Mouse (Mus musculus) embryonic facial prominence, embryonic 15.5 days (tissue): ENCODE data around the gene Herc3. TPM values are rescaled to one million over a fixed set of nuclear protein-coding genes. Genes with fewer than 3 reads are reported as not detected.

ENCODE experiments used
- ATAC-seq: fragments of 200-750 bp; cut with Nextera tagmentation; 2 replicates; pipeline ENCODE4 v1.8.0; 2017; ENCODE audit warnings: low read depth, moderate TSS enrichment; ENCODE audit not compliant: insufficient number of reproducible peaks, low FRiP score, low TSS enrichment
- H3K27ac ChIP-seq: fragments of 300-500 bp; sonication (generic); replicated peaks from 2 replicates; pipeline ENCODE4 v1.5.1; 2015; ENCODE audit warnings: mild to moderate bottlenecking, inconsistent platforms
- H3K27me3 ChIP-seq: fragments of 300-500 bp; sonication (generic); 2 replicates; pipeline ENCODE4 v1.6.1; 2015; ENCODE audit warnings: inconsistent platforms
- H3K36me3 ChIP-seq: fragments of 300-500 bp; sonication (generic); 2 replicates; pipeline ENCODE4 v1.6.1; 2015; ENCODE audit warnings: mild to moderate bottlenecking, inconsistent platforms
- H3K4me1 ChIP-seq: fragments of 300-500 bp; sonication (generic); 2 replicates; pipeline ENCODE4 v1.6.1; 2015; ENCODE audit warnings: inconsistent platforms
- H3K4me2 ChIP-seq: fragments of 300-500 bp; sonication (generic); replicated peaks from 2 replicates; pipeline ENCODE4 v1.6.1; 2015; ENCODE audit warnings: mild to moderate bottlenecking, inconsistent platforms
- H3K4me3 ChIP-seq: fragments of 300-500 bp; sonication (generic); replicated peaks from 2 replicates; pipeline ENCODE4 v1.5.1; 2015; ENCODE audit warnings: mild to moderate bottlenecking, inconsistent platforms
- H3K9ac ChIP-seq: fragments of 300-500 bp; sonication (generic); 2 replicates; pipeline ENCODE4 v1.6.1; 2015; ENCODE audit warnings: inconsistent platforms
- H3K9me3 ChIP-seq: fragments of 300-500 bp; sonication (generic); replicated peaks from 2 replicates; pipeline ENCODE4 v1.6.1; 2016; ENCODE audit warnings: inconsistent platforms
- WGBS: fragments of 180-500 bp; shearing (Covaris S2); methylation state at CpG from one replicate; pipeline ENCODE4 v1.1.7; 2015; 5-methylcytosine and 5-hydroxymethylcytosine counted together
- polyA plus RNA-seq: library from polyadenylated mRNA; unstranded; fragments of >200 nt; fragmentation: Nextera tagmentation; extraction: Ambion mirVana; gene quantifications from 2 replicates; pipeline ENCODE4 v1.2.1, GENCODE M21; 2015

The Herc3 gene
- polyA plus RNA-seq, 1 experiment from 2014 or later, result 7.3 TPM

DNA sequence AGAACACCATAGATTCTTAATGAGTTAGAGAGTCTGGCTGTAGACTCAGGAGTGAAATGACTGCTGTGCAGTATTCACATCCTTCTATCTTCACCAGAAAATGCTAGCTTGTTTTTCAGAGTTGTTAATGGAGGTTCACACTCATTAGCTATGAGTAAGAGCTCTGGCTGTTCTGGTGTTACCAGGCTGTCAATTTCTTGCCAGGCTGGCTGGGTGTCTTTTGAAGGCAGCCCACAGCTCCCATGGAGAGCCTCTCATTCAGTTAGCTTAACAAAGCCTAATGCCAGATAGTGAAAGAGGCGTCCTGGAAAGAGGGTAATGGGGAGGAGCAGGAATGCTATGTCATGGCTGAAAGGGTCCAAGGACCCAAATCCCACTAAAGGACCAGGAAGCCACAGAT lies 6.7 kb downstream of the Herc3 start:
- no peak overlapping the region for H3K9ac ChIP-seq
- no peaks in the 10 kb centered on the region for H3K27me3 ChIP-seq
- WGBS, result 55% methylated on average over 1 of the region's 1 CpGs
- no peak overlapping the region for H3K27ac ChIP-seq
- ATAC-seq, result no peak
- no peaks in the 10 kb centered on the region for H3K9me3 ChIP-seq
- no peak overlapping the region for H3K4me2 ChIP-seq
- H3K4me1 ChIP-seq, result no peaks in the 10 kb centered on the region
- H3K36me3 ChIP-seq, result no peaks in the 10 kb centered on the region
- H3K4me3 ChIP-seq, result no peak overlapping the region

DNA sequence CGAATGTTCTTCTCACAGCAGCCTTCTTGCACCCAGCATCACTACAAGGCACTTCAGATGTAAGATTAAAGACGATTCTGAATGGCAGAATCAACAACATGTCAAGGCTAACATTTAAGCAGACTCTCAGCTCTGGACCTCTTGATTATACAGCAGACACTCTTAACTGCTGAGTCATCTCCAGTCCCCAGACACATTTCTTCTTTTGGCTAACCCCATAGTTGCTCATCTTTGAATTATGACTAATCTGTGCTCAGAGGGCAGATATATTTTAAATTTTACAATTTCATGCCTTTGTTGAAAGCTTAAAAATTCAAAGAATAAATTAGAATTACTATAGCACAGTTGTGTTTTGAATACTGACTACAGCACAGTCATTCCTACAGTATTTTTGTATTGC lies 9.9 kb downstream of the Herc3 start:
- H3K9me3 ChIP-seq, result no peaks in the 10 kb centered on the region

DNA sequence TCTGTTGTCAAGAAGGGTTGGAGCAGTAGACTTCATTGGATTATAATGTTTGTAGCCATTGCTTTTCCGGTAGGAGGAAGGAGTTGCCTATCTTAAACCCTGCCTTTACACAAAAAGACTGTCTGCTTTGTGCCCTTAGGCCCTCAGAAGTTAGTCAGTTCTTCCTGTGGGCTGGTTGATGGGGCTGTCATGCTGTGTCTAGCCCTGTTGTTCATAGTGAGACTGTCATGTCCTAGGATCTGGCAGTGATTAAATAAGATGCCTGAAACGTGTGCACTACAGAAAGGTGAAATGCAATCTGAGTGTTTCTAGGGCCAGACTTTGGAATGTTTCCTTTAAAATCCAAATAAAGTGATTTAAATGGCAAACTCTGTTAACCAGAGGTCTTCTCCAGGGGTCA lies 10.9 kb downstream of the Herc3 start:
- Histone ChIP-seq H3K9me3 (no peaks in the 10 kb centered on the region), H3K4me2 (no peak overlapping the region), H3K27me3 (no peaks in the 10 kb centered on the region), H3K27ac (no peak overlapping the region), H3K9ac (no peak overlapping the region), H3K36me3 (no peaks in the 10 kb centered on the region), H3K4me3 (no peak overlapping the region), H3K4me1 (no peaks in the 10 kb centered on the region)
- ATAC-seq, result no peak
- 22% methylated on average over 2 of the region's 2 CpGs for WGBS

More for the DNA sequence above, 9.9 kb downstream of the Herc3 start:
- H3K4me2 ChIP-seq, result no peak overlapping the region
- H3K9ac ChIP-seq, result no peak overlapping the region
- H3K27ac ChIP-seq, result no peak overlapping the region
- H3K27me3 ChIP-seq, result no peaks in the 10 kb centered on the region
- H3K4me1 ChIP-seq, result no peaks in the 10 kb centered on the region
- H3K36me3 ChIP-seq, result no peaks in the 10 kb centered on the region
- 62% methylated on average over 2 of the region's 2 CpGs for WGBS
- ATAC-seq, result no peak
- no peak overlapping the region for H3K4me3 ChIP-seq

DNA sequence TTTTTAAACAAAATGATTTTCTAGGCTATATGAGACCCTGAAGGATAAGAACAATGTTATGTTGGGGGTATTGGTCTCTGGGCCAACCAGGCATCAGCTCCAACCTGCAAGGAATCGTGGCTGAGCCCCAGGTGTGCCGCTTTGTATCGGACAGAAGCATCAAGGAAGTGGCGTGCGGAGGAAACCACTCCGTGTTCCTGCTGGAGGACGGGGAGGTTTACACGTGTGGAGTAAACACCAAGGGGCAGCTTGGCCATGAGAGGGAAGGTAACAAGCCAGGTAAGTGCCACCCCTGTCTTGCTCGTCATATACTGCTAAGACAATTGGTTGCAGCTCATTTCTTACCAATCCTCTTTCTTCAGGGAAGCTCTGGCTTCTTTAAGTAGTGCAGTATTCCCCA lies 12.3 kb downstream of the Herc3 start:
- no peak overlapping the region for H3K4me3 ChIP-seq
- H3K9me3 ChIP-seq, result no peaks in the 10 kb centered on the region
- H3K27ac ChIP-seq, result no peak overlapping the region
- no peaks in the 10 kb centered on the region for H3K27me3 ChIP-seq
- H3K9ac ChIP-seq, result no peak overlapping the region
- ATAC-seq, result no peak
- H3K36me3 ChIP-seq, result no peaks in the 10 kb centered on the region
- no peak overlapping the region for H3K4me2 ChIP-seq
- H3K4me1 ChIP-seq, result no peaks in the 10 kb centered on the region
- 84% methylated on average over 9 of the region's 9 CpGs for WGBS

DNA sequence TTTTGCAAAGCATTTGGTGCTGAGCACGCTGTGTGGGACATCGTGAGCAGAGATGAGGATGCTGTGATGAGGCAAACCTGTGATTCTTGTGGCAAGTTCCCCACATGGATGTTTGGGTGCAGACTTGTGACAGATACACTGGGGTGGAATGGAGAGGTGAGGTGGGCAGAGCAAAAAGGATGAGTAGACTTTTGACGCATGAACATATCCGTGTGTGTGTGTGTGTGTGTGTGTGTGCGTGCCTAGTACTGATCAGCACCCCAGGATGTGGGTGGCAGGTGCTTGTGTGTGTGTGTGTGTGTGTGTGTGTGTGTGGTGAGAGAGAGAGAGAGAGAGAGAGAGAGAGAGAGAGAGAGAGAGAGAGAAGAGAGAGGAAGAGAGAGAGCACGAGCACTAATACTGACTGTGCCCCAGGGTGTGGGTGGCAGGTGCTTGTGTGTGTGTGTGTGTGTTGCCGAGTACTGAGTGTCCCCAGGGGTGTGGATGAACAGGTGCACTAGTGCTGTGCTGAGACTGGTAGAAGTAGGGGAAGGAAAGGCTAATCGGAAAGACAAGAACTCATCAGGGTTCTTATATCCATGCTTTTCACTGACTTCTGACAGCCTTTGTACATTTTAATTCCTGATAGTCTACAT lies 13.0 kb downstream of the Herc3 start:
- Histone ChIP-seq H3K4me2 (no peak overlapping the region), H3K36me3 (no peaks in the 10 kb centered on the region), H3K9ac (no peak overlapping the region), H3K27ac (no peak overlapping the region), H3K4me3 (no peak overlapping the region), H3K9me3 (no peaks in the 10 kb centered on the region), H3K27me3 (no peaks in the 10 kb centered on the region), H3K4me1 (no peaks in the 10 kb centered on the region)
- no peak for ATAC-seq
- WGBS, result 76% methylated on average over 8 of the region's 8 CpGs

DNA sequence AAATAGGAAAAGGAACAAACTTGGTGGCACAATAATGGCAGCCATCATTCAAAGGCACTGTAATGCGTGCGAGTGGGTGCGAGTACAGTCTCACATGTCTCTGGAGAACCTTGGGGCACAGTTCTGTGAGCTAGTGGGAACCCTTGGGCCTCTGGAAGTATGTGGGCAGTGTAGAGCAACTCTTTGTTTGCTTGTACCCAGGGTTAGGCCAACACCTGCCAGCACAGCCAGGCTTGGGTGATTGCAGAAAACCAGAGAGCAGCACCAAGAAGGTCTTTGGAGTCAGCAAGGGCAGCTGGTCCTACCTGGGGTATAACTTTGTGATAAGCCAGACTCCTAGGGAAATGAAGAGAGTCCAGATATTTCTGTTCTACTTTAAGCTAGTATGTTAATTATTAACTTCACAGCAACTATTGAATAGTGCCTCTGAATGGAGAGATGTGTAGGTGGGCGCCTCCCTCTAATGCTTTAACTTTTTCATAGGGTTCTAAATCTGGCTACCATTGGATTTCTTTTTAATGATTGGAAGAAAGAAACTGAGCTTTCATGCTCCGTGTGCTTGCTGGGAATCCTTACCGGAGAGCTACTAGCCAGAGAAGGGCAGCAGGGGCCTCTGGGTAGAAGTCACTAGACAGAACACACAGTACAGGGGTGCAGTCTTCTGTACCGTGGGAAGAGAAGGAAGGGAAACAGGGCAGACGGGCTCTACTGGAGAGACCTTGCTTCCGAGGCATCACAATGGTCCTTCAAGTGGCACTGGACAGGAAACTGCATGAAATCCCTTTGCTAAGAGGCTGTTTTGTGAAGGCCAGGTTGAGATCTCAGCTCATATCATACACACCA lies 15.8 kb downstream of the Herc3 start:
- Histone ChIP-seq H3K4me1 (no peaks in the 10 kb centered on the region), H3K27me3 (no peaks in the 10 kb centered on the region), H3K4me3 (no peak overlapping the region), H3K9ac (no peak overlapping the region), H3K27ac (no peak overlapping the region), H3K4me2 (no peak overlapping the region), H3K36me3 (no peaks in the 10 kb centered on the region), H3K9me3 (no peaks in the 10 kb centered on the region)
- no peak for ATAC-seq
- WGBS, result 89% methylated on average over 9 of the region's 9 CpGs

DNA sequence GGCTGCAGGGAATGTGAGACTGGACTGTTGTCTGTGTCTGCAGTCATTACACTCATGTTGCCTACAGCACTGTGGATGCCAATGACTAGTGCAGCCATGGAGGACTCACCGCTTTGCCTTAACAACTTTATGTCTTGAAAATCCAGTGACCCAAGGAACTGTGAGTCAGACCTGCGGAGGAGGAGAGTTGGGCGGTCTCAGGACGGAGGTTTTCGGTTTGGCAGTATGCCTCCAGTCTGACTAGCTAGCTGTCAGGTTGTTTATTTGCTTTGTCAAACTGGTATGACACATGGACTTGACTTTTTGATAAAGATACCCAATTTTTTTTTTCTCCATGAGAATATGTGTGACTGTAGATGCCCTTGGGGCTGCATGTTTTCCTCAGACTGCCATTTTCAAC lies 16.6 kb downstream of the Herc3 start:
- H3K4me3 ChIP-seq, result no peak overlapping the region
- no peak overlapping the region for H3K27ac ChIP-seq
- H3K27me3 ChIP-seq, result no peaks in the 10 kb centered on the region
- H3K4me2 ChIP-seq, result no peak overlapping the region
- H3K9me3 ChIP-seq, result no peaks in the 10 kb centered on the region
- no peaks in the 10 kb centered on the region for H3K4me1 ChIP-seq
- no peaks in the 10 kb centered on the region for H3K36me3 ChIP-seq
- ATAC-seq, result no peak
- 78% methylated on average over 5 of the region's 5 CpGs for WGBS
- H3K9ac ChIP-seq, result no peak overlapping the region

DNA sequence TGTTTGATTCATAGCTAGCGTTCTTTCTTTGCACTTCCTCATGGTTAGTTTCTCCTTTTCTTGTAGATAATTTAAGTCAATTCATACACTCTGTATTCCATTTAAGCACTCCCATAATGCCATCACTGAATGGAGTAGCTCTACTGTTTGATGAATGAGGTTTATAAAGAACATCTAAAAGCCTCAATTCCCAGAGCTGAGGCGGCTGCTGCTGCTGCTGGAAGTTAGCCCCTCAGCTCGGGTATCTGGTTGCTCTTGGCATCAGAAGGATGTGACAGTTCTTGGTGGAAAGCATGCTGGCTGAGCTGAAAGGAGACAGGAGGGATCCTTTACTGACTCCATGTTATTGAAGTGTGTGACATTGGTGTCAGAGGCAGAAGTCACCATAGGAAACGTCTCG lies 18.1 kb downstream of the Herc3 start:
- no peak for ATAC-seq
- WGBS, result 61% methylated on average over 5 of the region's 5 CpGs
- no peaks in the 10 kb centered on the region for H3K36me3 ChIP-seq

DNA sequence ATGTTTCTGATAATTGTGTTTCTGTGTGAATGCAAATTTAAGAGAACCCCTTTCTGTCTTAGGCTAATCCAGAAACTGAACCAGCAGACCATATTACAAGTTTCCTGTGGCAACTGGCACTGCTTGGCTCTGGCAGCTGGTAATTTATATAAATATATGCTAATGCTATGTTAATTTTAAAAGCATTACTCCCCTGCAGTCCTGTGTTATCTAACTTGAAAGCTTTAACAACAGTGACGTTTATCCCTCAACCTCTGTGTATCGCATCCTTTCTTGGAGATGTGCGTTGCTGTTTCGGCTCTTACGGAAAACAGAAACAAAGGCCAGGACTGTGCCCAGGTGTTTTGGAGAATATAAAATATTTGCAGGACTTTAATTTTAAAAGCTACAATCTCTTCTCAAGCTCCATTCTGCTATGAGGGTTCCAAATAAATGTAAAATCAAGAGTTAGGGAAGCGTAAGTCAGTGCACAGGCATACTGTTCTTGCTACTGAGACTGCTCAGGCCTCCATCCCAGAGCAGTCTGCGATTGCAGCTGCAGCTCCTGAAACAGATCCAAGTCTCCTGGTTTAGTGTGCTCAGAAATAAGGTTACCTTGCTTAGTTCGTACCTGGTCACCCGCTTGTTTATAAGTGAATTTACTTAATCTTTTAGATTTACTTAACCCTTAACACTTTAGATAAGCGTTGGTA lies 24.6 kb downstream of the Herc3 start:
- Histone ChIP-seq H3K27ac (no peak overlapping the region), H3K4me2 (no peak overlapping the region), H3K27me3 (no peaks in the 10 kb centered on the region), H3K36me3 (0 out of 2 replicates have a peak, but pooled peaks cover 4% of the 10 kb centered on the region), H3K4me3 (no peak overlapping the region), H3K9ac (no peak overlapping the region), H3K9me3 (no peaks in the 10 kb centered on the region), H3K4me1 (0 out of 2 replicates have a peak, but pooled peaks cover 3% of the 10 kb centered on the region)
- WGBS, result 80% methylated on average over 10 of the region's 10 CpGs
- ATAC-seq, result no peak

More for the DNA sequence above, 18.1 kb downstream of the Herc3 start:
- H3K9me3 ChIP-seq, result no peaks in the 10 kb centered on the region
- H3K9ac ChIP-seq, result no peak overlapping the region
- no peak overlapping the region for H3K4me3 ChIP-seq
- no peak overlapping the region for H3K27ac ChIP-seq
- no peak overlapping the region for H3K4me2 ChIP-seq
- H3K27me3 ChIP-seq, result no peaks in the 10 kb centered on the region
- no peaks in the 10 kb centered on the region for H3K4me1 ChIP-seq

DNA sequence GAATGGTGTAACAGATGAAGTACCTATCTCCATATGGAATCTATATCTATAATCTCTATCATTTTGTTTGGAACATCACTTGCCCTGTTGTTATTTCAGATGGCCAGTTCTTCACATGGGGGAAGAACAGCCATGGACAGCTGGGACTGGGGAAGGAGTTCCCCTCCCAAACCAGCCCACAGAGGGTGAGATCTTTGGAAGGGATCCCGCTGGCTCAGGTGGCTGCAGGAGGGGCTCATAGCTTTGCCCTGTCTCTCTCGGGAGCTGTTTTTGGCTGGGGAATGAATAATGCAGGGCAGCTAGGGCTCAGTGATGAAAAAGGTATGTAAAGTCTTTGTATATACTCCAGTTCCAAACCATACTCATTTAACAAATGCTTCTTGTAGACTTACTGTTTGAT lies 25.2 kb downstream of the Herc3 start:
- Histone ChIP-seq H3K4me1 (0 out of 2 replicates have a peak, but pooled peaks cover 3% of the 10 kb centered on the region), H3K27ac (no peak overlapping the region), H3K27me3 (no peaks in the 10 kb centered on the region), H3K9ac (no peak overlapping the region), H3K9me3 (no peaks in the 10 kb centered on the region), H3K4me3 (no peak overlapping the region), H3K4me2 (no peak overlapping the region), H3K36me3 (0 out of 2 replicates have a peak, but pooled peaks cover 4% of the 10 kb centered on the region)
- no peak for ATAC-seq
- WGBS, result 81% methylated on average over 2 of the region's 2 CpGs

DNA sequence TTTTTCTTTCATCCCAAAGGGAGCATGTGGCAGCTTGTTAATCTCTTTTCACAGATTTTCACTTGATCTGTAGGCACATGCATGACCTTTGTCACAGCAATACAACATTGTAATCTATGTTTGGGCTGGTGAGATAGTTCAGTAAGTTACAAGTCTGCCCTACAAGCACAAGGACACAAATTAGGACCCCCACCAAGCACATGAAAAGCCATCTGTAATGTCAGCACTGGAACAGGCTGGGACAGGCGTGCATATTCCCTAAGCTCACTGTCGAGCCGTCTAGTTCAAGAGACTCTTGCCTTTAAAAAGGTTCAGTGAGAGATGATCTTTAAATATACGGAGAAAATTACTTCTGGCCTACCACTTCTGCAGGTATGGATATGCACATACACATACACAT lies 28.3 kb downstream of the Herc3 start:
- no peak overlapping the region for H3K27ac ChIP-seq
- 69% methylated on average over 4 of the region's 4 CpGs for WGBS
- 0 out of 2 replicates have a peak, but pooled peaks cover 3% of the 10 kb centered on the region for H3K4me1 ChIP-seq
- ATAC-seq, result no peak
- H3K4me3 ChIP-seq, result no peak overlapping the region
- H3K36me3 ChIP-seq, result 0 out of 2 replicates have a peak, but pooled peaks cover 4% of the 10 kb centered on the region
- no peaks in the 10 kb centered on the region for H3K27me3 ChIP-seq
- H3K9me3 ChIP-seq, result no peaks in the 10 kb centered on the region
- no peak overlapping the region for H3K4me2 ChIP-seq
- H3K9ac ChIP-seq, result no peak overlapping the region
